Mouse (Mus musculus) embryonic facial prominence, embryonic 15.5 days (tissue): ENCODE data around the gene Per3. TPM values are rescaled to one million over a fixed set of nuclear protein-coding genes. Genes with fewer than 3 reads are reported as not detected.

Experiments
- ATAC-seq: fragments of 200-750 bp; cut with Nextera tagmentation; 2 replicates; pipeline ENCODE4 v1.8.0; 2017; ENCODE audit warnings: low read depth, moderate TSS enrichment; ENCODE audit not compliant: insufficient number of reproducible peaks, low FRiP score, low TSS enrichment
- H3K27ac ChIP-seq: fragments of 300-500 bp; sonication (generic); replicated peaks from 2 replicates; pipeline ENCODE4 v1.5.1; 2015; ENCODE audit warnings: mild to moderate bottlenecking, inconsistent platforms
- H3K27me3 ChIP-seq: fragments of 300-500 bp; sonication (generic); 2 replicates; pipeline ENCODE4 v1.6.1; 2015; ENCODE audit warnings: inconsistent platforms
- H3K36me3 ChIP-seq: fragments of 300-500 bp; sonication (generic); 2 replicates; pipeline ENCODE4 v1.6.1; 2015; ENCODE audit warnings: mild to moderate bottlenecking, inconsistent platforms
- H3K4me1 ChIP-seq: fragments of 300-500 bp; sonication (generic); 2 replicates; pipeline ENCODE4 v1.6.1; 2015; ENCODE audit warnings: inconsistent platforms
- H3K4me2 ChIP-seq: fragments of 300-500 bp; sonication (generic); replicated peaks from 2 replicates; pipeline ENCODE4 v1.6.1; 2015; ENCODE audit warnings: mild to moderate bottlenecking, inconsistent platforms
- H3K4me3 ChIP-seq: fragments of 300-500 bp; sonication (generic); replicated peaks from 2 replicates; pipeline ENCODE4 v1.5.1; 2015; ENCODE audit warnings: mild to moderate bottlenecking, inconsistent platforms
- H3K9ac ChIP-seq: fragments of 300-500 bp; sonication (generic); 2 replicates; pipeline ENCODE4 v1.6.1; 2015; ENCODE audit warnings: inconsistent platforms
- H3K9me3 ChIP-seq: fragments of 300-500 bp; sonication (generic); replicated peaks from 2 replicates; pipeline ENCODE4 v1.6.1; 2016; ENCODE audit warnings: inconsistent platforms
- WGBS: fragments of 180-500 bp; shearing (Covaris S2); methylation state at CpG from one replicate; pipeline ENCODE4 v1.1.7; 2015; 5-methylcytosine and 5-hydroxymethylcytosine counted together
- polyA plus RNA-seq: library from polyadenylated mRNA; unstranded; fragments of >200 nt; fragmentation: Nextera tagmentation; extraction: Ambion mirVana; gene quantifications from 2 replicates; pipeline ENCODE4 v1.2.1, GENCODE M21; 2015

Gene Per3
- 5.4 and 6.8 TPM in 2 replicates for polyA plus RNA-seq

- Histone ChIP-seq H3K4me3 (peak within 1 kb of the TSS; percentile 66), H3K4me1 (peaks cover 15% of the 10 kb centered on the region), H3K9ac (peak within 1 kb of the TSS; percentile 52), H3K27me3 (no peaks in the 10 kb centered on the region), H3K27ac (peak within 1 kb of the TSS; percentile 34; the same call in 1 of the 2 replicates), H3K4me2 (peak within 1 kb of the TSS; percentile 92), H3K9me3 (no peaks in the 10 kb centered on the region), H3K36me3 (peaks cover 25% of the 10 kb centered on the region)
- WGBS: under 1% methylated on average over 71 of the region's 79 CpGs
- ATAC-seq: peak; percentile 95
These were observed at the start of gene Per3 for GRCm38 (mm10) chr4:151044037-151044943. Per3 (minus strand) TSS chr4:151044665.

GRCm38 (mm10) chr4:151089270-151089669 lies 44.8 kb upstream of the Per3 start, which contains the start of gene Gm13090:
Gm13090 (plus strand) TSS chr4:151089570.
- no peaks in the 10 kb centered on the region for H3K36me3 ChIP-seq
- no peaks in the 10 kb centered on the region; the same call in 1 of the 2 replicates for H3K4me1 ChIP-seq
- no peak within 1 kb of the TSS for H3K9ac ChIP-seq
- no peak within 1 kb of the TSS for H3K4me2 ChIP-seq
- no peaks in the 10 kb centered on the region for H3K9me3 ChIP-seq
- WGBS: 81% methylated on average over 7 of the region's 7 CpGs
- ATAC-seq: no peak
- H3K27me3 ChIP-seq: no peaks in the 10 kb centered on the region
- H3K27ac ChIP-seq: no peak within 1 kb of the TSS
- no peak within 1 kb of the TSS for H3K4me3 ChIP-seq

GRCm38 (mm10) chr4:151088819-151089218 lies 44.4 kb upstream of the Per3 start:
- H3K36me3 ChIP-seq: 0 out of 2 replicates have a peak, but pooled peaks cover 2% of the 10 kb centered on the region
- no peak overlapping the region for H3K27ac ChIP-seq
- H3K9ac ChIP-seq: no peak overlapping the region
- ATAC-seq: no peak
- H3K9me3 ChIP-seq: no peaks in the 10 kb centered on the region
- WGBS: 86% methylated on average over 14 of the region's 14 CpGs
- H3K27me3 ChIP-seq: no peaks in the 10 kb centered on the region
- no peak overlapping the region for H3K4me3 ChIP-seq
- no peak overlapping the region for H3K4me2 ChIP-seq
- H3K4me1 ChIP-seq: no peaks in the 10 kb centered on the region; the same call in 1 of the 2 replicates

- ATAC-seq: no peak
- Histone ChIP-seq H3K9ac (no peak overlapping the region), H3K27ac (no peak overlapping the region), H3K4me3 (no peak overlapping the region), H3K4me2 (no peak overlapping the region), H3K4me1 (no peaks in the 10 kb centered on the region; the same call in 1 of the 2 replicates), H3K27me3 (no peaks in the 10 kb centered on the region), H3K9me3 (no peaks in the 10 kb centered on the region), H3K36me3 (0 out of 2 replicates have a peak, but pooled peaks cover 2% of the 10 kb centered on the region)
- WGBS: 100% methylated on average over 1 of the region's 1 CpGs
These were observed 42.9 kb upstream of the Per3 start for GRCm38 (mm10) chr4:151087358-151087757.

- no peak overlapping the region for H3K4me2 ChIP-seq
- H3K4me3 ChIP-seq: no peak overlapping the region
- peaks cover 6% of the 10 kb centered on the region; the same call in 1 of the 2 replicates for H3K36me3 ChIP-seq
- no peaks in the 10 kb centered on the region for H3K4me1 ChIP-seq
- ATAC-seq: no peak
- no peaks in the 10 kb centered on the region for H3K9me3 ChIP-seq
- no peaks in the 10 kb centered on the region for H3K27me3 ChIP-seq
- H3K27ac ChIP-seq: no peak overlapping the region
- 78% methylated on average over 5 of the region's 5 CpGs for WGBS
- no peak overlapping the region for H3K9ac ChIP-seq
These were observed 38.6 kb upstream of the Per3 start for GRCm38 (mm10) chr4:151083027-151083426.

GRCm38 (mm10) chr4:151081977-151082376 lies 37.5 kb upstream of the Per3 start:
- no peak overlapping the region for H3K27ac ChIP-seq
- H3K4me2 ChIP-seq: no peak overlapping the region
- WGBS: 90% methylated on average over 13 of the region's 13 CpGs
- ATAC-seq: no peak
- no peak overlapping the region for H3K9ac ChIP-seq
- H3K4me3 ChIP-seq: no peak overlapping the region
- peaks cover 17% of the 10 kb centered on the region for H3K36me3 ChIP-seq
- no peaks in the 10 kb centered on the region for H3K9me3 ChIP-seq
- H3K27me3 ChIP-seq: no peaks in the 10 kb centered on the region
- H3K4me1 ChIP-seq: no peaks in the 10 kb centered on the region

GRCm38 (mm10) chr4:151081355-151081754 lies 36.9 kb upstream of the Per3 start:
- no peak overlapping the region for H3K4me2 ChIP-seq
- no peak for ATAC-seq
- WGBS: 69% methylated on average over 2 of the region's 2 CpGs
- H3K4me3 ChIP-seq: no peak overlapping the region
- no peaks in the 10 kb centered on the region for H3K4me1 ChIP-seq
- H3K27ac ChIP-seq: no peak overlapping the region
- peaks cover 22% of the 10 kb centered on the region for H3K36me3 ChIP-seq
- no peaks in the 10 kb centered on the region for H3K9me3 ChIP-seq
- H3K27me3 ChIP-seq: no peaks in the 10 kb centered on the region
- no peak overlapping the region for H3K9ac ChIP-seq

GRCm38 (mm10) chr4:151074817-151075216 lies 30.4 kb upstream of the Per3 start:
- ATAC-seq: no peak
- Histone ChIP-seq H3K4me2 (no peak overlapping the region), H3K4me3 (no peak overlapping the region), H3K9ac (no peak overlapping the region), H3K36me3 (peaks cover 22% of the 10 kb centered on the region), H3K9me3 (no peaks in the 10 kb centered on the region), H3K27me3 (no peaks in the 10 kb centered on the region), H3K27ac (no peak overlapping the region), H3K4me1 (no peaks in the 10 kb centered on the region)
- WGBS: 93% methylated on average over 15 of the region's 15 CpGs

- no peak overlapping the region for H3K9ac ChIP-seq
- H3K4me3 ChIP-seq: no peak overlapping the region
- H3K9me3 ChIP-seq: no peaks in the 10 kb centered on the region
- H3K36me3 ChIP-seq: peaks cover 22% of the 10 kb centered on the region
- ATAC-seq: no peak; the same call in 1 of the 2 replicates
- H3K4me1 ChIP-seq: no peaks in the 10 kb centered on the region
- H3K4me2 ChIP-seq: no peak overlapping the region
- no peak overlapping the region for H3K27ac ChIP-seq
- no peaks in the 10 kb centered on the region for H3K27me3 ChIP-seq
- 46% methylated on average over 13 of the region's 13 CpGs for WGBS
These were observed 28.8 kb upstream of the Per3 start for GRCm38 (mm10) chr4:151073108-151073744.

GRCm38 (mm10) chr4:151070962-151071361 lies 26.5 kb upstream of the Per3 start:
- ATAC-seq: no peak
- no peaks in the 10 kb centered on the region for H3K9me3 ChIP-seq
- H3K27ac ChIP-seq: no peak overlapping the region
- H3K4me3 ChIP-seq: no peak overlapping the region
- WGBS: 81% methylated on average over 7 of the region's 7 CpGs
- 0 out of 2 replicates have a peak, but pooled peaks cover 5% of the 10 kb centered on the region for H3K36me3 ChIP-seq
- H3K4me2 ChIP-seq: no peak overlapping the region
- no peak overlapping the region for H3K9ac ChIP-seq
- H3K27me3 ChIP-seq: no peaks in the 10 kb centered on the region
- H3K4me1 ChIP-seq: no peaks in the 10 kb centered on the region

- Histone ChIP-seq H3K36me3 (no peaks in the 10 kb centered on the region), H3K4me2 (no peak overlapping the region), H3K4me3 (no peak overlapping the region), H3K27ac (no peak overlapping the region), H3K9ac (no peak overlapping the region), H3K4me1 (no peaks in the 10 kb centered on the region), H3K27me3 (no peaks in the 10 kb centered on the region), H3K9me3 (no peaks in the 10 kb centered on the region)
- WGBS: 76% methylated on average over 4 of the region's 4 CpGs
- no peak for ATAC-seq
These were observed 24.3 kb upstream of the Per3 start for GRCm38 (mm10) chr4:151068751-151069150.
